Mouse (Mus musculus) thymus, adult 18-20 months (tissue): ENCODE results near the gene Alg12.
"Not testable (repeated sequence)": the region's sequence is repeated elsewhere in the genome, so short reads cannot be mapped to it uniquely, and the experiment has no call there.

Experiments used
- DNase-seq, 2 experiments: peaks; one replicate each; pipeline ENCODE4 v3.0.0; 2022; ENCODE audit warnings: mixed read lengths in 2 of 2

Alg12 gene

DNA sequence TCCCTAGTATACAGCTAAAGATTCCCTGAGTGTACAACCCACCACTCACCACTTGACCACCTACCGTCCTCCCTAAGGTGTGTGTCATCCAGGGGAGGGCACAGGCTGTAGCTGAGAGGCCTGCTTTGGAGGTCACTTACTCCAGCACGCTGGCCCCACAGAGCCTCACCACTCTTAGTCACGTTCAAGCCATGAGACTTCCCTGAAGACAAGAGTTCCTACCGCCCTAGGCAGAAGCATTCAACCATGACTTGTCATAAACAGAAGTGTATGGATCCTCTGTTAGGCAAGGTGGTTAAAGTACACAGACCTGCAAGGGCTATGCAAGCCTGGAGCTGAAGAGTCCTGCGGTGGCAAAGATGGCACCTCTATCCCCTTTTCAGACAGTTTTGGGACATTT is 11.6 kb upstream of the Alg12 start:
- no peak for DNase-seq

DNA sequence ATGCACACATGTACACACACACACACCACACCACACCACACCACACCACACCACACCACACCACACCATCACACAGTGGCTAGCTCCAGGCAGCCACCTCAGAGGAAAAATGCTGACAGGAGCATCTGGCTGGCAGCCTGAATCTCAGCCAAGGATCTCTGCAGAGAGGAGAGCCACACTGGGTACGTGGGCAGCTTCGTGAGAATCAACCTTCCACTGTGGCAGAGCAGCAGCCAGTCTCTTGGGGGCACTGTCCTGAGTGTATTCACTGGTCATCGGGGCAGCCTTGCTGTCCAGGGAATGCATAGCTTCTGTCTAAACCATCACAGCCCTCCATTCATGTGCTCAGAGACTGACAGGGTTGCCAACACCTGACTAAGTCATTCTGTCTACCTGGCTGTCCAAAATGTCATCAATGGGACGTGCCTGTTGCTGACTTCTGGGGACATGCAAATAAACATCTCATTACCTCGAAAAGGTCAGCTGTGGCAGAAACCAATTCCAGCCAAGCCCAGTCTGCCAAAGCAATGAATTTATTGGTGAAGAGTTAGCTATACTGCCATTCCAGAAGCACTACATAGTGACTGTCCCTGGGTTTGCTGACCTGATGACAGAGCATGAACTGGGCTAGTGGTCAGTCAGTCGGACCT is 10.8 kb upstream of the Alg12 start:
- no peak for DNase-seq

DNA sequence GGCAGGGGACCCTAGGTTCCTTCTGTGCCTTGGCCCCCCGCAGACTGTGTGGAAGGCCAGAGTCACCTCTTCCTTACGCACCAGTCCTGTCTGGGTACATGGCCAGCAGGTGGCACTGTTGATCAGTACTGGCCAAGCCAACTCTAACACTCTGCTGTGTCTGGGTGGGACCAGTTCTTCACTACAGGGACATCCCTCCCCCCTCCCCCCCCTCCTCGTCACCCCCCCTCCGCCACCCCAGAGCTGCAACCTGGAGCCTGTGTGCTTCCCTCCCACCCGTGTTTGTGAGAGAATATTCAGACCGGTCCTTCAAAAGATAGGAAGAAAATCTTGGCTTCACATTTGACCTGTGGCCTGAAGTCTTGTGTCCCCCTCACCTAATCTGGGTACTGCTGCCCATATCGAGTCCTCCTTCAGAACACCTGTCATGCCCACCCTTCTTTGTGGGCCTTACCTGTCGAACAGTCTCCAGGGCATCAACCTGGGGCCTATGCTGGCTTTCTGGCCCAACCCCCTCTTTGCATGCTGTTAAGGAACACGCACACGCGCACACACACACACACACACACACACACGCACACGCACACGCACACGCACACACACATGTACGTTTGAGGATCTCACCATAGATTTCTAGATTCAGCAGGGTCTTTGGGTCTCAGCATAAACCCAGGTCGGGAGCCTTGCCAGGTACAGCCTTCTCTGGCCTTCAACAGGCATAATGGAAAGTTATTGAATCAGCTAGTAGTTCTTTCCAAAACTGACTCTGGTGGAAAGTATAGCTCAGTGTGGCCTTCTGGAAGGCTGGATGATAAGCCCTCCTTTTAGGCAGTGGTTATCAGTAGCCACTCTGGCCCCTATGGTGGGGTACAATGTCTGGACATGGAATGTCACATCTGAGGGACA is 9.9 kb upstream of the Alg12 start:
- DNase-seq, result peak; percentile 56 to 70

- peak; percentile 34 to 35 for DNase-seq
Measured at GRCm38 (mm10) chr15:88827991-88828799, 9.1 kb upstream of the Alg12 start.

- DNase-seq, result no peak
Measured at GRCm38 (mm10) chr15:88827466-88827865, 8.3 kb upstream of the Alg12 start.

DNA sequence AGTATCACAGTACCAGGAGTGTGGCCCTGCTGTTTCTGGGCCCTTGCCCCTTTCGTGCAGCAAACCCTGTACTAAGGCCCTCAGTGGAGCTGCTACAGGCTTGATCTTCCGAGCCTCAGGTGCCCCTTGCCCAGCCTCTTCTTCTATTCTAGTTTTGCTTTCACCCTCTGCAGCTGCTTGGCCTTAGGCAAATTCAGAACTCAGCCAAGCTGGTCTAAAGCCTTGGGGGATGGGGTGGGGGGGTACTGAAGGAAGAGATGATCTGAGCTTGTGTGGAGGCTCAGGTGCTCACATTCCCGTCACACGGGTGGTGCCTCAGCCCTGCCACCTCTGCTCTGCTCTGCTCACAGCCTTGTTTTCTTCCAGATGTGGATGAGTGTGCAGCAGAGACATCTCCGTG is 4.3 kb upstream of the Alg12 start:
- DNase-seq, result no peak

GRCm38 (mm10) chr15:88822513-88822912 is 3.4 kb upstream of the Alg12 start:
- DNase-seq, result no peak

DNA sequence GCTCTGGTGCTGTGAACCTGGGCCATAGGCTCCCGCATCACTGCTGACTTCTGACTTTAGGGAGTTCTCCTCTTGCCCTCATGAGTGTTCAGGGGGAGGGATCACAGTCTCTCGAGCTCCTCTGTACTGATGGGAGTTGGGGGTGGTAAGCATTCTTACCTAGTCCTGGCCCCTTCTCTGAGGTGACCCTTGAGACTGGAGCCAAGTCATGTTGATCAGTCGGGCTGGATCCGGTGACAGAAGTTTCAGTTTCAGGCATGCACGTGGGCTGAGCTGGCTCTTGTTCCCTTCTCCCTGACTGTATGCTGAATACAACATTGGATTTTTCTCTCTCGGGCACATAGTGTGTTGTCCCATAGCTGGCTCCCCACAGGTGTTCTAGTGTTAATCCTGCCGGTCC is 2.3 kb upstream of the Alg12 start:
- DNase-seq, result no peak

DNA sequence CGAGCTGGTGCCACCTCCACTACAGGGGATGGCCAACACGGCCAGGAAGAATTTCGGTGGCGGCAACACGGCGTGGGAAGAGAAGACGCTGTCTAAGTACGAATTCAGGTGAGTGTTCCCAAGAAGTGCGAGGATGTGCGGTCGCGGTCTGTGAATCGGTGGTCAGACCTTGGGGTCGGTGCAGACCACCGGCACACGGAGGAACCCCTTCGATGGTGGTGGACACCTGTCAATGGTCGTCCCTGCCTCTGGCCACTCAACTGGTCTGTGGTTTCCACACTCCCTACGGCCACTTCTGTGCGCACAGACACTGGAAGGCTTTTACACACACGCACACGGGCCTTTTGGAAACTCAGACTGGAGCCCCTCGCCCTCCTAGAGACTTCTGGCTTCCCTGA is 787 bp upstream of the Alg12 start:
- no peak for DNase-seq

GRCm38 (mm10) chr15:88815196-88815700 is 3.9 kb downstream of the Alg12 start:
- DNase-seq, result no peak

DNA sequence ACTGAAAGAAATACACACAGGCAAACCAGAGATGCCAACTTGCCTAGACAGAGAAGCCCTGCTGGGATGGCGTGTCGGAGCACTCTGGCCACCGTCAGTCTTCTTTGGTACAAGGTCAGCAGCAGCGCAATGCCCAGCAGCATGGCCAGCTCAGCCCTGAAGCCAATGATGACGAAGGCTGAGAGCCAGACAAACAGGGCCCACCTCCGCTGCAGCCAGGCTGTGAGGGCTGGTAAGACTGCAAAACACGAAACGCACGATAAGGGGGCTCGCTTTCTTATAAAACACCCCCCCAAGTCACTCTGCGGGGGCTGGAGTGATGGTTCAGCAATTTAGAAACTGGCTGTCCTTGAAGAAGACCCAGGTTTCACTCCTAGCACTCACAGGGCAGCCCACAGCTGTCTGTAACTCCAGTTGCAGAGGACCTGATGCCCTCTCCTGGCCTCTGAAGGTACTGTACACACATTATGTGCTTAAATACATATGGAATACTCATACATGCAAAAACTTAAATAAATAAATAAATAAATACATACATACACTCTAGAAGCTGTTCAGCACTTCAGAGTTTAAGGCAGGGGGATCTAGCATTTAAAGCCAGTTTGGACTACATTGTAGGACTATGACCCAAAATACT is 4.6 kb downstream of the Alg12 start:
- no peak for DNase-seq

DNA sequence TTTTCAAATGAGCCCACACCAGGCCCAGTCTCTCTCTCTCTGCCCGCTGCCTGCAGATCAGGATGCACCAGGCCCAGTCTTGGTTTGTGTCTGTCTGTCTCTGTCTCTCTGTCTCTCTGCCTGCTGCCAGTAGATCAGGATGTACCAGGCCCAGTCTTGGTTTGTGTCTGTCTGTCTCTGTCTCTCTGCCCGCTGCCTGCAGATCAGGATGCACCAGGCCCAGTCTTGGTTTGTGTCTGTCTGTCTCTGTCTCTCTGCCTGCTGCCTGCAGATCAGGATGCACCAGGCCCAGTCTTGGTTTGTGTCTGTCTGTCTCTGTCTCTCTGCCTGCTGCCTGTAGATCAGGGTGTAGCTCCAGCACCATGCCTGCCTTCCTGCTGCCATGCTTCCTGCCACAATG is 5.2 kb downstream of the Alg12 start:
- not testable (repeated sequence) for DNase-seq

GRCm38 (mm10) chr15:88813262-88813661 is 5.9 kb downstream of the Alg12 start:
- DNase-seq, result no peak

- DNase-seq, result no peak
Measured at GRCm38 (mm10) chr15:88810369-88810768, 8.7 kb downstream of the Alg12 start.

DNA sequence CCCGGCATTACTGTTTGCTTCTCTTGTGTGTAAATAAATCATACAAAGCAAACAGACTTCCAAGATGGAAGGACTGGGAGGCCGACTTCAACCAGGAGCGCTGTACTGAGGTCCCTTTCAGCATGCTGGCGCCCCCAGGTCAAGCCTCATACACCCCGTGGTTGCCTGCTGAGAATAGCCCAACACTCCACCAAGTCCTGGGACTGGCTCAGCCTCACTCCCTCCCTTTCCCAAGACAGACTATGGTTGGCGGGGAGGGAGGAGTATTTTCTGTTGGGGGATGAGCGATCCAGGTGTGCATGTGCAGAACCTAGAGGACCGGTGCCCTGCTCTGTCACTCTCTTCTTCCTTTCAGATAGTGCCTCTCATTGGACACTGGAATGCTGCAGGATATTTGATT is 11.0 kb downstream of the Alg12 start:
- no peak for DNase-seq

GRCm38 (mm10) chr15:88802348-88802747 is 16.8 kb downstream of the Alg12 start:
- no peak for DNase-seq

DNA sequence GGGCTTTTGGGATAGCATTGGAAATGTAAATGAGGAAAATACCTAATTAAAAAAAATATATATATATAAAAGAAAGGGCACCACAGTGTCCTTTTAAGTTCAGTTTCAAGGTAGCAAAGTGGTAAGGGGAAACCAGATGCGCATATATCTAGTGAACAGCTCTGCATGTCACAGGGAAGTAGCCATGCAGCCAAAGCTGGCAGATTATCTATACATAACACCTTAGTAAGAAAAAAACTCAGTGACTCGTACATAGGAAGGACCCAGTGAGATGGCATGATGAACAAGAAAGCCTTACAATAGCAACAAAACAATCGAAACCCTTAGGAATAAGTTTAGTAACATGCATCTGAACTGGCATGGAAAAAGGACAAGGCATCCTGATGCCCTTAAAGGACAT is 17.2 kb downstream of the Alg12 start:
- DNase-seq, result no peak

- no peak for DNase-seq
Measured at GRCm38 (mm10) chr15:88800921-88801354, 18.2 kb downstream of the Alg12 start.

DNA sequence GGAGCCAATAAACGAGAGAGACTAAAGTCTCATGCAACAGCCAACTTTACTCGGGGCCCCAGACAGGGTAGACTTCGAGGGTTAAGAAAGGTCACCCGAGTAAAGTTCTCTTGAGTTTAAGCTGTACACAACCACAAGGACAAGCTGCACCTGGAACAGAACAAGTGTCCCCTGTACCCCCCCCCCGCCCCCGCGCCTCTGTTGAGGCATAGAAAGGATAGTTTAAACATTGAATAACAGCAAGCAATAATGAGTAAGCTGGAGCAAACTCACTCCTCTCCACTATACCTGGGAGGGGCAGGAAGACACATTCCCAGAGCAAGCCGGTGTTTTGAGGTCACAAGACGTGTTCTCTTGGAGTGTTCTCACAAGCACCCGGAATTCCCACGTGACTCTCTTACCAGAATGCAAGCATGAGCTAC is 19.2 kb downstream of the Alg12 start:
- DNase-seq, result no peak

GRCm38 (mm10) chr15:88794729-88795128 is 24.4 kb downstream of the Alg12 start:
- DNase-seq, result not testable (repeated sequence)

DNA sequence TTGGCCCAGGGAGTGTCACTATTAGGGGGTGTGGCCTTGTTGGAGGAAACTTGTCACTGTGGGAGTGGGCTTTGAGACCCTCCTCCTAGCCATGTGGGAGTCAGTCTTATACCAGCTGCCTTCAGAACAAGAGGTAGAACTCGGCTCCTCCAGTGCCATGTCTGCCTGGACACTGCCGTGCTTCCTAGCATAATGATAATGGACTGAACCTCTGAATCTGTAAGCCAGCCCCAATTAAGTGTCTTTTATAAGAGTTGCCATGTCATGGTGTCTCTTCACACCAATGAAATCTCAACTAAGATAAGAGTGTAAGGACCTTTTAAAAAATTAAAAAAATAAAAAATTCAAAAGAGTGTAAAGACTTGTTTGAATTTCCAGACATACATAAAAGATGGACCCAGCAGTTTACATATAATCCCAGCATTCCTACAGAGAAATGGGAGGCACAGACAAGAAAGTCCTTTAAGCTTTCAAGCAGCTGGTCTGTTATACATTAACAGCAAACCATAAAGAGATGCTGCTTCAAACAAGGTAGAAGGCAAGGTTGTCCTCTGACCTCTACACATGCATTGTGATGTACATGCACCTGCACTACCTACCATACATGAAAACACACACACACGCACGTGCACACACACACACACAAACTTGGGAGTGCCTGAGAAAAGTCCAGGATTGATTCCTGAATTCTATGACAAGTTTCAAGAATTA is 26.8 kb downstream of the Alg12 start:
- no peak for DNase-seq

GRCm38 (mm10) chr15:88774630-88775029 is 44.5 kb downstream of the Alg12 start:
- not testable (repeated sequence) for DNase-seq
